Mouse (Mus musculus) gastrocnemius, adult 18-20 months (tissue): ENCODE data around the gene Efhd2. TPM values are rescaled to one million over a fixed set of nuclear protein-coding genes. Genes with fewer than 3 reads are reported as not detected.
A peak's percentile ranks its signal among the peaks of the same experiment; 100 is the strongest.

Source experiments
- DNase-seq: peaks from one replicate; pipeline ENCODE4 v3.0.0; 2021; ENCODE audit warnings: low spot score
- total RNA-seq, 2 experiments: library from RNA; stranded (reverse); gene quantifications; 2 replicates each; pipeline ENCODE4 v1.2.3; 2021

Gene Efhd2
- total RNA-seq, 2 experiments from 2014 or later = 2.8 to 4.7 TPM

DNA sequence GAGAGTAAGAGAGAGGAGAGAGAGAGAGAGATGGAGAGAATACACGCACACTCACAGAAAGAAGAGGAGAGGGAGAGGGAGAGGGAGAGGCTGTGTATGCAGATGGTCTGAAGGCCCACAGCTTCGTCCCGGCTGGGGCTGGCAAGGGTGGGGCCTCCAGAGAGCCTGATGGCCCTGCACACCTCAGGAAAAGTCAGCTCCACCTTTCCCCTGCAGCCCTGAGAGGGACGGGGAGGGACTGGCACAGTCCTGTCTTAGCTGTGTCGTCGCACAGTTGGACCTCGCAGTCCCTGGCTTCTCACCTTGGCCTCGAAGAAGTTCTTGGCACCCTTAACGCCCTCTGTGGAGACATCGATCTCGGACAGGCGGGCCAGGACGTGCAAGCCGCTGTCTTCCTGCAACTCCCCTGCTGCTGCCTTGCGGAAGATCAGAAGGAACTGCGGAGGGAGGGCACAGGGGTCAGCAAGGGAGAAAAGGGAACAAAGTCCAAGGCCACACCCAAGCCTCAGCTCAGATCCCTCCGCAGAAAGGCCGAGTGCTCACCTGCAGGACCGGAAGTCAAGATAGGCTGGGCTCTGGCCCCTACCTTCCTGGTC lies 14.4 kb downstream of the Efhd2 start:
- DNase-seq = no peak

DNA sequence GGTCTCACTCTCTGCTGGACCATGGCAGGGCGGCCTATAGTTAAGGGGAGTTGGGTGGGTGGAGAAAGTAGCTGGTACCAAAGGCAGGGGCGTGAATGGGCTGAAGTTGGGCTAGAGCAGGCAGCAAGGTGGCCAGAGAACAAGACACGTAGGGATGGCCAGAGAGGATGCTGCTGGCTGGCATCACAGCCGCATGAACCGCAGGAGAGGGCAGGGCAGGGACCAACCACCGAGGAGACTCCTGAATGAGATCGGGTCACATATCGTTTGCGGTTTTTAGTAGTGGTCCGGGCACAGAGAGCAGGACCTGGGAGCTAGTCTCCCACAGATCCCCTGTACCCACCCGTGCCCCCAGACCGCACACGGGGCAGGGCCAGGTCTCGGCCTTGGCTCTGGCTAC lies 15.4 kb downstream of the Efhd2 start:
- no peak for DNase-seq

DNA sequence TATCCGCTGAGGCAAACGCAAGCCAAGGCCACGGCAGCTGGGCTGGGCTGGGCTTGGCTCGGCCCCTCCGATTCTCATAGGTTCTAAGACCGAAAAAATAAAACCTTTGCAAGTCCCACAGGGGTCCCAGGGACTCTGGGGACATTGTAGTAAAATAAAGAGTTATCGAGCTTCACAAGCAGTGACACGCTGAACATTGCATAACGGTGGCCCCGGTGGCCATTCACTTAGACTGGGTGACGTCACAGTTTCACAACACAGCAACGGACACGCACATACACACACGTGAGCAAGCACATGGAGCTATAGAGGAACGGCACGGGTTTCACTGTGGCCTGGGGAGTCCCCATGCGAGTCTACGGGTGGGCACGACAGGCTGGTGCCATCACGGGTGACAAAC lies 16.2 kb downstream of the Efhd2 start:
- peak; percentile 36 for DNase-seq

DNA sequence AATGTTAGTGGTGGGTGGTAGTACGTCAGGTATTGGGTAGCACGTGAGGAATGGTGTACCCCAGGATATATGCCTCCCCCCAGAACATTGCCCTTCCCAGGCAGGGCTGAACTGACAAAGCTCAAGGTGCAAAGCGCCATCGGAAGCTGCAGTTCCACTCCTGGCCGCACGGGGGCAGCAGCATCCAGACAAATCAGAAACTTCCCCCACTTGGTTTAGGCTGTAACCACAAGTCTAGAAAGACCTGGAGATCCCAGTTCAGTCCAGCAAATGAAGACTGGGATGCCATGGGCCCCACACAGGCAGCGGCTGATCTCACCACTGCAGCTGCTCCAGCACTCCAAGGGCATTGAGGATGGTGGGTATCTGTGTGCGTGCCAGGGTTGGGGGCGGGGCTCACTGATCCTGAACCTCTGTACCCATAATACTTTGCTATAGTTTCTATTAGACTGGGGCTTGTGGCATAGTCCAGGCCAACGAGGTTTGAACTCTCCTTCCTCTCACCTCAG lies 17.2 kb downstream of the Efhd2 start:
- DNase-seq = peak; percentile 77

DNA sequence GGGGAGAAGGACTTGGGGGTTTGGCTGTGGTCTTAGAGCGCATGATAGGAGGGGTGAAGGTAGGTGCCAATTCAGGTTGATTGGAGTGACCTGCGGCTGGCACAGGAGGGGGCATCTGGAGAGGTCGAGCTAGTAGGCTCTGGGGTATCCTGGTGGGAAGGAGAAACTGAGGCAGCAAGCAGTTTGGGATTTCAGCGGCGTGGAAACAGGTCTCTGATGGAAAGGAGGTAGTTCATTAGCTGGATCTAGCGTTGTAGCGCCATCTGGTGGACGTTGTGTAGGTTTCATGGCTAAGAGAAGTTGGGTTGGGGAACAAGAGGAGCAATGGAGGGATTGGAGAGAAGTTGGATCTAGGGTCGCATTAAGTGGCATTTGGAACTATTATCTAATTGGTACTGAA lies 21.3 kb downstream of the Efhd2 start:
- DNase-seq = peak; percentile 59

DNA sequence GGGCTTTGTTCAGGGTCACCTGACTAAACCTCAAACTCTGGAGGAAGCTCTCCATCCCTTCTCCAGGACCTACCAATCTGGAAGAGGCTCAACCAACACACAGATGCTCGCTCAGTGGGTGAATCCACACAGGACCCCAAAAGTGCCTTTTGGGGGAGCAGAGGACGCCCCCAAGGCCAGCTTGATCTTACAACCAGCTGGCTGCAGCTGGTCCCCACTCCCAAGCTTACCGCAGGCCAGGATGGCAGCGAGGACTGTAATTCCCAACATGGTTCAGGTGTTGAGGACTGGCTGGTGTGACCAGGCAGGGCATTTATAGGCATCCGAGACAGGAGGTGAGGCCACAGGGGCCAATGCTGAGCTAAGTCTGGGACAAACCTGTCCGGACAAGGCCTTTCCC lies 28.7 kb downstream of the Efhd2 start, which contains the start of gene Ctrc:
Ctrc (minus strand) TSS at position 361 of the 400 bp plus-strand sequence.
- DNase-seq = no peak

DNA sequence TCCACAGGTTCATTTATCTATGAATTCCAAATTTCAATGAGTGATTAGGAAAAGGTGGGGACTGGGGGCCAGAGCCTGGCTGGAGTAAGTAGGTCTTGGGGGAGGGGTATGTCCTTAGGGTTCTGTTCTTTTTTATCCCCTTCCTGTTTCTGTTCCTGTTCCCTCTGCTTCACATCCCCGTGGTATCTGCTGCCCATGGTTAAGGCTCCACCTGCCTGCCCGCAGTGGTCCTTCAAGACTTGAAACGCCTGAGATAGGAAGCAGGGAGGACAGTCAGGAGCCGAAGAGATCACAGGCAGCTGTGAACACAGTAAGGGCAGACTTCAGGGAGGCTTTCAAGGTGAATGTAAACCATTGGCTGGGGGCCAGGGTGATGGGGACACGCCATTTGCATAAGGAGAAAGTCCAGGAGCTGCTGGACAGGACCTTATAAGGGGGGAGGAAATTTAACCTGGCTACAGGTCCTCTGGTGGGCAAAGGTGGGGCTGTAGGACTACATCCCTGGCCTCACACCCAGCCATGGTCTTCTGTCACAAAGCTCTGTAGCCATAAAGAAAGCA lies 40.1 kb downstream of the Efhd2 start:
- no peak for DNase-seq

DNA sequence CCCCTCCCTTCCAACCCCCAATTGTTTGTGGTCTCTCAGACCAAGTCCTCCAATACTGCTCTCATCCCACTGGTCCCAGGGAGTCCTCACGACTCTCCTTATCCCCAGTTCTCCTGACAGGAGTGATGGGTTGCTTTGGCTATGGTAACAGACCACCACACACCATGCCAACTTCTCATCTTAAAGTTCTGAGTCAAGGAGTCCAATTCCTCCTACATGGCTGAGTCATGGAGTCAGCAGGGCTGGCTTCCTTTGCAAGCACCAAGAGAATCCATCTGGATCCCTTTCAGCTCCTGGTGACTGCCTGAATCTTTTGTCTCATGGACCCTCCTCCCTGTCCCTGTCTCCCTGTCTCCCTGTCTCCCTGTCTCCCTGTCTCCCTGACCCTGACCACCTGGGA lies 40.8 kb downstream of the Efhd2 start:
- no peak for DNase-seq

DNA sequence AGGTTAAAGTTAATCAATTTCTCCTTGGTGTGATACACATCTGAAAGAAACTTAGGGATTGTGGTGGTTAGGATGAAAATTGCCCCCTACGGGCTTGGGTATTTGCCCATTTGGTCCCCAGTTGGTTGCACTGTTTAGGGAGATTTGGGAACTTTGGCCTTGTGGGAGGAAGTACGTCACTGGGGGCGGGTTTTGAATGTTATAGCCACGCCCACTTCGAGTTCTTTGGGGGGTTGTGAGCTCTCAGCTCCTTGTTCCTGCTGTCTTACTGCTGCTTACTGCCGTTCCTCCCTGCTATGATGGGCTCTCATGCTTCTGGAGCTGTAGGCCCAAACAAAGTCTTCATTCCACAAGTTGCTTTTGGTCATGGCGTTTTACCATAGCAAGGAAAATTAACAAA lies 43.4 kb downstream of the Efhd2 start:
- no peak for DNase-seq

DNA sequence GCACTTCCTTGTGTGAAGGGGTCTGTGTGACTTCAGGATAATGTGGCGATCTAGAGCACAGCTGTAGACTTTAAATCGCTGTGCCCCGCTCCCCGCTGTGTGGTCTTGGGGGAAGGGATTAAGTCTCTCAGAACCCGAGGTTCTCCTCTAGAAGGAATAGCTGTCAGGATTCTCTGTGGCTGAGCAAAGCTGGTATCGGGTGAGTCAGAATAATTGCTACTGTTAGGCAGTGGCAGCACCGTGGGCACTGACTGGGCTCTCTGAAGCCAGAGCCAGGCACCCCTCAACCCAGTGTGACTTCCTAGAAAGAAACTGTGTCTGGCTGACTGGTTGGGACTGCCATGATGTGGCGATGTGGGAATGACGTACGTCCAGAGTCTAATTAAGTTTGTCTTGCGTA lies 44.3 kb downstream of the Efhd2 start:
- DNase-seq = no peak

DNA sequence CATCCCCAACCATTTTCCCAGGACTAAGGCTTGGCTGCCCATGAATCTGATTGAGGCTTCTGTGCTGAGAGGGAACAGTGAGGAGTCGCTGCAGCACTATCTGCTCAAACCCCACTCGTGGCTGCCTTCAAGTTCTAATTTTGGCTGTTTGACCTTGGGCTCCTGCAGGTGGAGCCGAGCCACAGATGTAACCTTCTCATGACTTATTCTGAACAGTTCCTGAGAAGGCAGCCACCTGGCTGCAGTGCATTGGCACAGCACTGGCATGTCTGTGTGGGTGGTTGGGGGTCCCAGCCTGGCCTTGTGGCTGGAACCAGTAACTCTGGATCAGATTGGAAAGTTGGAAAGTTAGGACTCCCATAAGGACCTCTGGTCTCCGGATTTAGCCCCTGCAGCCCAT lies 46.5 kb downstream of the Efhd2 start:
- DNase-seq = no peak

DNA sequence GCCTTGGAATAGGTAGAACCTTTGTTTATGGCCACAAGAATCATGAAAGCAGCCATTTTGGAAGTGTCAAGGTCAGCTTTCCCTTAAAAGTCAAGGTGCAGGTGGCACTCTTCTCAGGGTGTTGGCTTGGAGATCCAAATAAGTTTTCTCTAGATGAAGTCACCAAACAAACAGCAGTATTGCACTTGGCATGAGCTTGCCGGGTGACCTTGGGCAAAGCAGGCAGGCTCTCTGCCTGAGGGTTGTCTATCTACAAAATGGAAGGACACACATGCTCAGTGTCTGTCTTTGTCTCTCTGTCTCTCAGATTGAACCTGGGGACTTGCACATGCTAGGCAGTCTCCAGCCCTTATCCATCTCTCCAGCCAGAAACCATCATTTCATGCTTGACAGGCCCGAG lies 47.3 kb downstream of the Efhd2 start:
- no peak for DNase-seq

DNA sequence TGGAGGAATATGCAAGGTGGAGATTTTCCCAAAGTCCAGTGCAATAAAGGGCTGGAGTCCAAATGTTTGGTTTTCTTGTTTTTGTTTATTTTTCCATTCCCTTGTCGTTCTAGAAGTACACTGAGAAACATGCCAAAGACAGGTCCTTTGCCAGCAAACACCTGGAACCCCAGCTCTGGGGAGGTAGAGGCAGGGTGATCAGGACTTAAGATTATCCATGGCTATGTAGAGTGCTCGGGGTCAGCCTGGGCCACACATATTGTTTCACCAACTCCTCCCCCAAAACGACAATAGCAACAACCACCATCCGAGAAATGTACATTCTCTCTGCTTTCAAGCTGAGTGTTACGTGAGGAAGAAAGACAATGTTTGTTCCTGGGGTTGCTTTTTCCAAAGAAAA lies 48.7 kb downstream of the Efhd2 start, which contains the start of gene Cela2a:
Cela2a (minus strand) TSS at position 101 of the 400 bp plus-strand sequence.
- DNase-seq = no peak

DNA sequence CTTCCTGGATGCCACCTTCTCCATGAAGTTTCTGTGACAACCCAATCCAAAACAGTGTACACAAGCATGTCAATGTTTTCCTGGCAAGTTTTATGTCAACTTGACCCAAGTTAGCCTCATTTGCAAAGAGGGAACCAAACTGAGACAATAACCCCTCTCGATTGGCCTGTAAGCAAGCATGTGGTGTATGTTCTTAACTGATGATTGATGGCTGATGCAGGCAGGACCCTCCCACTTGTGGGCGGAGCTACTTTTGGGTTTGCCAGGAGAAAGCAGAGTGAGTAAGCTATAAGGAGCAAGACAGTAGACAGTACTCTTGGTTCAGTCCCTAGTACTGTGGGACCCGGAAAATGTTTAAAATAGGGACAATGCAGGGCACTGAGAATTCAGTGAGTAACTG lies 51.7 kb downstream of the Efhd2 start:
- no peak for DNase-seq

DNA sequence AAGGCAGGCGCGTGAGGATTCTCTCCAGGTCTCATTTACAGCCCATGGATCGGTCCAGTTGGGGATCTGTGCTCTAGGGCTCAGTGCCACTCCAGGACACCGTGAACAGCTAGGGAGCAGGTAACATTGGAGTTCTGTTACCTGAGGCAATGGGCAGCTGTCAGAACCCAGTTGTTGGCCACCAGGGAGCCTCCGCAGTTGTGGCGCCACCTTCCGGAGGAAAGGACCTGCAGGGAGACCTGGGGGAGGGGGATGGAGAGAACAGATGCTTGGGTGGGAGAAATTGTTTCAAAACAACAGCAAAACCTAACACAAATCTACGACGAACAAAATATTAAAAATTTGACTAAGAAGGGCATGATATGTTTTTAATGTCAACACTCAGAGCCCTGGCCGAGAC lies 52.6 kb downstream of the Efhd2 start:
- peak; percentile 15 for DNase-seq

DNA sequence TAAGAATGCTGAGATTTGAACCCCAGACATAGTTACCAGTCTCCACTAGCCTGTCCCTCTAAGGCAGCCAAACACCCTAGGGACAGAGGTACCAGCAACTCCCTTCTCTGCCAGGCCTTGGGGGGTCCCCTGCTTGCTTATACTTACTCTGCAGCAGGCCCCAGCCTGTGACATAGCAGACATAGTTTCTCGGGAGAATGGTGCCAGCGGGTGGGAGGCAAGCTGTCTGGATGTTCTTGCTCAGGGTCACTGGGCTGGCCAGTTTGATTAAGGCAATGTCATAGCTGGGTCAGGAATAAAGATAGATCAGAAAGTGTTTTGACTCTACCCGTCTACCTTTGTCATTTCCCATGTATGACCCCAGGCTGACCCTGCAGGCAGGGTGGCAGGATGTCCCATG lies 53.5 kb downstream of the Efhd2 start:
- DNase-seq = no peak

DNA sequence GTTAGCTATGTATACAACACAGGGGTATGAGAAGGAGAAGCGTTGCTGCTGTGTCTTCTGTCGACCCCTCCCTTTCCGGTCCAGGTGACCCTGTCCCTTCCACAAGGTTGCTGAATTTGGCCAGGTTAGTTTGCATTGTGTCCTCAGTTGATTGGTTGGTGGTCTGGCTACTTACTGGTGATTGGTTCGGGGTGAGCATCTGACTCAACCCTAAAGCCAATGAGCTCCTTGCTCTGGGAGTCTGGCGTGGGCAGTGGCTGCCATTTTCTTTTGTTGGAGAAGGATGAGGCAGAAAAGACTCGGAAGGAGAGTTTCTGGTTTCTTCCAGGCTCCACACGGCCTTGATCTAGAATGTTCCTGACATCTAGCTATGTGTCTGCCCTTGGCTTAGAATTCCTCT lies 55.4 kb downstream of the Efhd2 start:
- no peak for DNase-seq

DNA sequence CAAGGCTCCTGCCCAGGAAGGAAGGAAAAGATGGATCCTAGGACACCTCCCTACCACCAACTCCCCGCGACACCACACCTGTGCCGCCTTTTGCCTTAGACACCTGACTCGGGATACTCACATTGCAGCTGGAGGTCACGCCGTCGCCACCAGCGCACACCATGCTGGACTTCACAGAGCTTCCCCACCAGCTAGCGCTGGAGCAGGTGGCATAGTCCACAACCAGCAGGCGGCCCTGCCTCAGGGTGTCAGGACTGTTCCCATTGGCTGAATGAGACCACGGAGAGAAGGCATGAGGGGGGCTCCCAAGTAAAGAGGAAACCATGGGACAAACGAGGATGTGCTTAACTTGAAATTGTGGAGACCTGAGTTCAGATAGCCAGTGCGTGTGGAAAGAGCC lies 55.9 kb downstream of the Efhd2 start:
- DNase-seq = no peak

DNA sequence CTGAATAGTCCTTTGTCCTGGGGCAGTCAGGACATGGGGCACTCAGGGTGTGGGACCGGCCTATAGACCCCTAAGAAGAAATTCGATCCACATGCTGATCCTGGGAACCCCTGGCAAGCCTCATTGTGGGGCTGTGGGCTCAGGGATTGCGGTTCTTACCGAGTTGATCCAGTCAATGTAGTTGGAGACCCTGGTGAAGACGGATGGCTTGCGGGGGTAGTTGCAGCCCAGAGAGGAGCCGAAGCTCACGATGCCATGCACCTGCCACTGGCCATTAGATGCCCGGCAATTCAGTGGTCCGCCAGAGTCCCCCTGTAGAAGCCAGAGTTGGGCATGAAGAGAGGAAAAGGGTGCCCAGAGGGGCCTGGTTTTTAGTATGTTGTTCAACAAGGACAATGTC lies 57.0 kb downstream of the Efhd2 start:
- DNase-seq = no peak

DNA sequence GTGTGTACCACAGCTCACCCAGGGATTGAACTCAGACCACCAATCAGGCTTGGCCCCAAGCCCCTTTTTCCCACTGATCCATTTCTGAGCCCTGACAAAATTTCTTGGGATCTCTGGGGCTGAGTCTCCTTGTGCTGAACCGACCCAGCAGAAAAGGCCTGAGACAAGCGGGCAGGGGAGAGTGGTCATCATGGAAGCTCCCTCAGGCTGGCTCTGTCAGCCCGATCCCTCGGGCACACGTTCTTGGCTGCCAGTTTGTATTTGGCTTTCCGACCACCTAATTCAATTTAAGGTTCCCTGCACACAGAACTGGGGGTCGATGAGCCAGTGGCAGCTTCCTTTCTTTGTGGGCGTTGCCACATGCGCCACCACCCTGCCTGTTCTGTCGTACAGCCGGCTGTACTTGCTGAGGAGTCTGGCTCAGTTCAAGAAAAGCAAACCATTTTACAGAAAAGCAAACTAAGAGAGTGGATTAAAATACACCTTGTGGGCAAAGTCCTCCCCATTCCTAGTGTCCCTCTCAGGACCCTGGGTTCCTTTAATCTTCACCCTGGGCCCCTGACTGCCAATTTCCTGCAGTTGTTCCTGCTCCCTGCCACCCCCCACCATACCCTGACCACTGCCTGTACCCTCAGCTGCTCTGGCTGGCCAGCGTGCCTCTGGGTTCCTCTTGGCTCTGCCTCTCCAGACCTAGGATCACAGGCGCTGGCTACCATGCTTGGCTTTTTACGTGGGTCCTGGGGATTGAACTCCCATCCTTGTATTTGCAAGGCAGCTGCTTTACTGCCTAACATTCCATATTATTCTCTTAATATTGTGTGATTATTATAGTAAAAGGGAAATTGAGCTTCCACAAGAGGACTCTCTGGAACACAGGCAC lies 57.7 kb downstream of the Efhd2 start:
- no peak for DNase-seq

DNA sequence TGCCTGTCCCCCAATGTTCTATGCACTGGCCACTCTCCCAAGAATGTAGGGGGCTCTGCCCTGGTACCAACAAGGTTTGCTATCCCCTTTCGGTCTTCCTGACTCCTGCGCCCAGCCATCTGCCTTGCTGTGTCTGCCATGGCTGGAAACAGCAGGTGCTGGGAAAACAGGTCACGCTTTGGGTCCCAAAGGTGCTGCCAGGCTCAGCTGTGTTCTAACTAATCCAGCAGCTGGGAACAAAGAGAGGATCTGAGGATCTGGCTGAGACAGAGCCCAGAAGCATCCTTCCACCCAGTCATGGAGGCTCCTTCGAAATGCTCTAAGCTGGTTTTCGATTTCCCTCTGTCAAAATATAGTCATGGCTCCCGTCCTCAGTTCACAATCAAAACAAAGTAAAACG lies 58.5 kb downstream of the Efhd2 start:
- DNase-seq = no peak

DNA sequence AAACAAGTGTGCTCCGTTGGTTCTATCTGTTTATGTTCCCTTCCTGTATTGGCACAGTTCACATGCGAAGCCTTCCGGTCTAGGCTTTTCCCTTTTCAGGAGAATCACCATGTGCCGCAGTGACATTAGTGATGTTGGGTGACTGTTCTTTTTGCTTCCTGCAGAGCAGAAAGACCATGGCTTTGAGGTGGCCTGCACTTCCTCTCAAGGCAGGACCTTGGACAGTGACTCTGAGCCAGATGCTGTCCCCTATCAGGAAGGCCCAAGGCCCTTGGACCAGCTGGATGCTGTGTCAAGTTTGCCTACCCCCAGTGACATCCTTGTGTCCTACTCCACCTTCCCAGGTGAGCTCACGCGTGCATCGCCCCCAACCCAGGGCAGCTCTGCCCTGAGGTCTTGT lies 63.3 kb downstream of the Efhd2 start:
- no peak for DNase-seq

DNA sequence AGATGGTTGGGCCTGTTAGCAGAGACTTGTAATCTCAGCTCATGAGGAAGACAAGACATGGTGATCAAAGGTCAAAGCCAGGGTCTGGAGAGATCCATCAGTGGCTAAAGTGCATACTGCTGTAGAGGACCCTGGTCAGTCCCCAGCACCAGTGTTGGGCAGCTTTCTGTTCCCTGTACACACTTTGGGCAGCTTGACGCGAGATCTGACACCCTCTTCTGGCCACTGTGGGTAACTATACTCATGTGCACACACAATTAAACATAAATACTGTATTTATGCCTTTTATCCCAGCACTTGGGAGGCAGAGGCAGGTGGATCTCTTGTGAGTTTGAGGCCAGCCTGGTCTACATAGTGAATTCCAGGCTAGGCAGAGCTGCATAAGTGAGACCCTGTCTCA lies 63.7 kb downstream of the Efhd2 start:
- DNase-seq = no peak
